Comparison of ENCODE assay signal across 22 mouse cellular contexts in genomic region chr9:67893474-67893873, GRCm38 (mm10).
"Had no signal": no experiment of that assay in that cellular context is flagged by ENCODE, and none has a peak within 500 bp of the region (broad histone marks: within the 10 kb centered on the region; RNA-seq: fewer than 3 reads in every experiment).

No protein-coding gene starts in this region.

- H3K4me1 ChIP-seq: limb, embryonic 10.5 days; limb, embryonic 13.5 days; liver, embryonic 15.5 days; lung, embryonic 15.5 days; neural tube, embryonic 13.5 days had no signal

- H3K27me3 ChIP-seq: limb, embryonic 13.5 days; liver, embryonic 12.5 days; liver, embryonic 15.5 days; lung, embryonic 15.5 days; megakaryocyte, embryonic 14.5 days; midbrain, embryonic 13.5 days; neural tube, embryonic 13.5 days had no signal

- H3K27ac ChIP-seq: limb, embryonic 10.5 days; limb, embryonic 13.5 days; liver, embryonic 12.5 days; liver, embryonic 15.5 days; lung, embryonic 15.5 days; midbrain, embryonic 10.5 days; midbrain, embryonic 13.5 days; neural tube, embryonic 13.5 days had no signal

- H3K9ac ChIP-seq: limb, embryonic 13.5 days; liver, embryonic 12.5 days; liver, embryonic 15.5 days; lung, embryonic 15.5 days; midbrain, embryonic 13.5 days; neural tube, embryonic 13.5 days had no signal

- H3K9me3 ChIP-seq: limb, embryonic 10.5 days; limb, embryonic 13.5 days; liver, embryonic 12.5 days; liver, embryonic 15.5 days; lung, embryonic 15.5 days; megakaryocyte, embryonic 14.5 days; midbrain, embryonic 10.5 days; midbrain, embryonic 13.5 days; neural tube, embryonic 13.5 days had no signal

- H3K4me3 ChIP-seq: limb, embryonic 10.5 days; limb, embryonic 13.5 days; liver, embryonic 12.5 days; liver, embryonic 15.5 days; lung, embryonic 15.5 days; megakaryocyte, embryonic 14.5 days; midbrain, embryonic 10.5 days; midbrain, embryonic 13.5 days; myocyte; neural tube, embryonic 13.5 days had no signal

- DNase-seq: kidney, adult 18-20 months; kidney, adult 9 months; kidney, postnatal 25 days; layer of hippocampus, postnatal 36 days; liver; lung, adult 18-20 months; lung, postnatal 10 days; lung, postnatal 36 days; retina, postnatal 1 day; right cerebral cortex, postnatal 14 days; thymus, adult 2 months; thymus, postnatal 25 days had no signal
